ENCODE assay signal across 8 mouse cellular contexts in the genomic region with DNA sequence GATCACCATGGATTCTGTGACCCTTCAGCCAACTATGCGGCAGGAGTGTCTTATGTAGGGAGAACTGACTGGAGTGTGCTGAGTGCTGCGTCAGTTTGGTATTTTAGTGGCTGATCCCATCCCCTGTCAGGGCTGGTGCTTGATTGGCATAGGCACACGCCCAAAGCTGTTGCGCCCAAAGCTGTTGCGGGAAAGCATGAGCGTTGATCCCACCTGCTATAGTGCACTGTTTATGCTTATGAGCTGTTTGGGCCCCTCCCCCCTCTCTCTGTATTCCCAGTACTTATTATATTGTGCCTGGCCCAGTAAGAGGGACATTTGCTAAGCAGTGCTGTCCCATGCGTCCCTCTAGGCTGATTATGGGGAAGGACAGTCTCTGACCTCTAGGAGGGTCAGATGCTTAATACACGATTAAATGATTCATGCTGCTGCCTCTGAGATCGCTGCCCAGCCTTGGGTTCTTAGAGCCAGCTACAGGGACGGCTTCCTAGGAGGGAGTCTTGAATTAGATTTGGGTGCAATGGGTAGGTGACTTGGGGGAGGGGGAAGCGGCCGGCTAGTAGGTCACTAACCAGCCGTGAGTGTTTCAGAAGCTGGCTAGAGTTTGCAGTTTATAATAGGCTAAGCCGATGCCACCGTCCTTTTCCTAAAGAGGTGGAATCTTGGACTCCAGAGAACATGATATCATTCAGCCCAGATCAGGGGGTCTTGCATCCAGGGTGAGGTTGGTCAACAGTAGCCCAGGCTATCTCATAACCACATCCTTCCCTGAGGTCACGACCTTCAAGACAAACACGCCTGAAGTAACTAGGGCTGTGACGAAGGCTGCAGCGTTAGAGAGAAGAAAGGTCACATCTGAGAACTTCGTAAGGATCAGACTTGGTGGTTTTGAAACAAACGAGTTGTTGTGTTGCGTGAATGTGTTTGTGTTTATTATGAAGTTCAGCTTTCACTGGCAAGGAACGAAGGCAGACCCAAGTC. TPM values are rescaled to one million over a fixed set of nuclear protein-coding genes. Genes with fewer than 3 reads are reported as not detected.
DNase-seq lines count a peak whose midpoint lies in the region; ATAC-seq lines count a peak whose summit lies in the region.

No protein-coding gene starts in this region.

- DNase-seq in forebrain, embryonic 10.5 days (ENCODE audit: extremely low spot score, low spot score): no peak
- DNase-seq in forebrain, embryonic 11.5 days (ENCODE audit: low spot score): no peak
- peak; percentile 40 for DNase-seq in CD4-positive helper T cell, adult 2 months (ENCODE audit: low read depth, low spot score)
- DNase-seq in embryonic facial prominence, embryonic 10.5 days (ENCODE audit: low spot score): no peak
- DNase-seq in urinary bladder, adult 2 months (ENCODE audit: low spot score): no peak
- no peak for DNase-seq in right cerebral cortex, adult 18-20 months
- no peak for DNase-seq in spleen, postnatal 14 days (ENCODE audit: low spot score in 2 of 2)

- H3K4me1 ChIP-seq in forebrain, embryonic 10.5 days: peaks cover 96% of the 10 kb centered on the region
- peaks cover 55% of the 10 kb centered on the region for H3K4me1 ChIP-seq in forebrain, embryonic 11.5 days (replicated peaks; ENCODE audit: control insufficient read depth, insufficient read depth, low read length)
- peaks cover 97% of the 10 kb centered on the region for H3K4me1 ChIP-seq in embryonic facial prominence, embryonic 10.5 days
- H3K4me1 ChIP-seq in limb, embryonic 15.5 days: peaks cover 88% of the 10 kb centered on the region

- peak overlapping the region; percentile 4; the same call in 1 of the 2 replicates for H3K4me3 ChIP-seq in forebrain, embryonic 10.5 days
- no peak overlapping the region for H3K4me3 ChIP-seq in forebrain, embryonic 11.5 days (ENCODE audit: low read depth, low read length)
- no peak overlapping the region for H3K4me3 ChIP-seq in embryonic facial prominence, embryonic 10.5 days
- H3K4me3 ChIP-seq in limb, embryonic 15.5 days: no peak overlapping the region

- peak overlapping the region; percentile 62; the same call in 1 of the 2 replicates for H3K27ac ChIP-seq in forebrain, embryonic 10.5 days
- no peak overlapping the region for H3K27ac ChIP-seq in forebrain, embryonic 11.5 days (ENCODE audit: low read depth, low read length)
- H3K27ac ChIP-seq in embryonic facial prominence, embryonic 10.5 days (replicated peaks): peak overlapping the region; percentile 31; the same call in 1 of the 2 replicates
- peak overlapping the region; percentile 28 for H3K27ac ChIP-seq in limb, embryonic 15.5 days

- H3K9ac ChIP-seq in forebrain, embryonic 11.5 days (ENCODE audit: low read length): no peak overlapping the region
- no peak overlapping the region for H3K9ac ChIP-seq in limb, embryonic 15.5 days

- no peaks in the 10 kb centered on the region for H3K9me3 ChIP-seq in forebrain, embryonic 10.5 days
- no peaks in the 10 kb centered on the region for H3K9me3 ChIP-seq in forebrain, embryonic 11.5 days (ENCODE audit: control insufficient read depth, low read length)
- no peaks in the 10 kb centered on the region for H3K9me3 ChIP-seq in embryonic facial prominence, embryonic 10.5 days
- no peaks in the 10 kb centered on the region for H3K9me3 ChIP-seq in limb, embryonic 15.5 days

- H3K27me3 ChIP-seq in forebrain, embryonic 10.5 days (ENCODE audit: poor library complexity, severe bottlenecking): no peaks in the 10 kb centered on the region
- H3K27me3 ChIP-seq in forebrain, embryonic 11.5 days (ENCODE audit: control insufficient read depth, insufficient read depth, low read length): no peaks in the 10 kb centered on the region
- H3K27me3 ChIP-seq in embryonic facial prominence, embryonic 10.5 days (replicated peaks; ENCODE audit: low read depth, poor library complexity, severe bottlenecking): no peaks in the 10 kb centered on the region
- no peaks in the 10 kb centered on the region for H3K27me3 ChIP-seq in limb, embryonic 15.5 days

- 72% methylated on average over 23 of the region's 23 CpGs for WGBS in forebrain, embryonic 10.5 days
- 65% methylated on average over 23 of the region's 23 CpGs for WGBS in forebrain, embryonic 11.5 days
- WGBS in embryonic facial prominence, embryonic 10.5 days: 66% methylated on average over 23 of the region's 23 CpGs
- 66% methylated on average over 23 of the region's 23 CpGs for WGBS in limb, embryonic 15.5 days

- no peak overlapping the region for H3K4me2 ChIP-seq in forebrain, embryonic 11.5 days (ENCODE audit: low read depth, low read length, severe bottlenecking)
- no peak overlapping the region for H3K4me2 ChIP-seq in limb, embryonic 15.5 days

- no peak for ATAC-seq in forebrain, embryonic 11.5 days (replicated peaks; ENCODE audit: low FRiP score)
- no peak for ATAC-seq in limb, embryonic 15.5 days (ENCODE audit: insufficient number of reproducible peaks, low FRiP score, low TSS enrichment, low read depth)

- peaks cover 44% of the 10 kb centered on the region for H3K36me3 ChIP-seq in forebrain, embryonic 10.5 days (replicated peaks)
- H3K36me3 ChIP-seq in forebrain, embryonic 11.5 days (ENCODE audit: control insufficient read depth, insufficient read depth, low read length): no peaks in the 10 kb centered on the region
- peaks cover 26% of the 10 kb centered on the region for H3K36me3 ChIP-seq in embryonic facial prominence, embryonic 10.5 days (replicated peaks)
- H3K36me3 ChIP-seq in limb, embryonic 15.5 days: no peaks in the 10 kb centered on the region

RNA-seq across cellular contexts. Expression of a gene that starts 25.7 kb away (rescaled TPM):
- 224 and 281 TPM in 2 replicates for polyA plus RNA-seq in forebrain, embryonic 10.5 days (2016; fragmentation: Nextera tagmentation; extraction: Ambion mirVana)
- polyA plus RNA-seq in forebrain, embryonic 11.5 days (2014; fragmentation: Nextera tagmentation; extraction: Ambion mirVana): 145 and 184 TPM in 2 replicates
- polyA plus RNA-seq in embryonic facial prominence, embryonic 10.5 days (2016; fragmentation: Nextera tagmentation; extraction: Ambion mirVana): 208 and 232 TPM in 2 replicates
- polyA plus RNA-seq in limb, embryonic 15.5 days (2015; fragmentation: Nextera tagmentation; extraction: Ambion mirVana): 161 and 166 TPM in 2 replicates
- polyA plus RNA-seq in urinary bladder, adult 2 months (2012; rRNA removed): 171 and 244 TPM in 2 replicates
